Mouse (Mus musculus) heart, postnatal 0 days (tissue): ENCODE data around the gene Prpf38b.

ENCODE experiments used
- CTCF ChIP-seq: IDR thresholded peaks from 2 replicates; pipeline ENCODE4 v1.5.1; 2016; ENCODE audit warnings: antibody characterized with exemption, control low read depth, low read depth
- EP300 ChIP-seq: IDR thresholded peaks from 2 replicates; pipeline ENCODE4 v1.6.1; 2016; ENCODE audit warnings: antibody characterized with exemption, low read depth

DNA sequence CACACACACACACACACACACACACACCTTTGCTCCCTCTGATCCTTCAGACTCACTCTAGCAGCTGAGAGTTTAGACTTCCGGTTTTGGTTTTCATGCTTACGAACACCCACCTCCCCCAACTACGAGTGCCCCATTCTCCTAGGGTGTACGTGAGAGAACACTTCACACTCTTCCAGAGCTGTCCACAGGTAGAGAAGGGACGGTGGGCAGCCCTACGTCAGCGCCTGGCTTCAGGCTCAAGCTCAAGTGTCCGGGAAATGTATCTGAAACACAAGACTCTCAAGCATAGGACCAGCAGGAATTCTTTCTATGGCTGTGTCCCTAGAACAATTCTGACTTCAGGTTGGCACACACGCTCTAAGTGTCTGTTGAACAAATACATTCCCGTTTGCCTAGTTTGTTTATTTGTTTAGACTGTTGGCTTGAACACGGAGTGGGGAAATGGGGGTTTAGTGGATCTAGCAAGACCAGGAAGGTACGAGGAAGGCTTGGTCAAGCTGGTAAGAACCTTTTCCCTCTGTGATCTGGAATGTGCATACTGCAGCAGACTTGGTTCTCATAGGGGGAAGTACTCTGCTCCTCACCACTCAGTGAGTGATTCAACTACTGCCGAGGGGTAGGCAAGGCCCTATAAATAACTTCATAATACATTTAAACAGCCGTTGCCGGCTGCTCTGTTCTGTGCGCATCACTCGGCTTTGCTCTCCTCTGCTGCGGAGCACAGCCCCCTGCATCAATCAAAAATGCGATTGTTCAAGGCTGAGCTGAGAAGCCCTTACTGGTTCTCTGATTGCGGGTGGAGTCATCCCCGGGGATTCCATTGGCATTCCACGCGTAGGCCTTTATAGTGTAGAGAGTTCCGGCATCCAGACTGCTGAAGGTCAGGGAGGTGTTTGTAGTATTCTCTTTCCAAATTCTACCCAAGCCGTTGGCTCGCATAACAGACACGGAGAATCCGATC, 30.7 kb downstream of the Prpf38b start:
- TF ChIP-seq CTCF, result no peak
- TF ChIP-seq EP300, result no peak
